Mouse (Mus musculus) C2C12 (cell line): ENCODE data around the gene Tns2. TPM values are rescaled to one million over a fixed set of nuclear protein-coding genes. Genes with fewer than 3 reads are reported as not detected.
A peak's percentile ranks its signal among the peaks of the same experiment; 100 is the strongest.

Experiments
- H3K27me3 ChIP-seq: one replicate; pipeline ENCODE4 v1.6.1; 2011; ENCODE audit not compliant: control insufficient read depth, insufficient read depth, insufficient read length
- H3K36me3 ChIP-seq: one replicate; pipeline ENCODE4 v1.6.1; 2011; ENCODE audit not compliant: control insufficient read depth, insufficient read depth
- H3K4me3 ChIP-seq: one replicate; pipeline ENCODE4 v1.5.1; 2011; ENCODE audit warnings: mild to moderate bottlenecking, control low read depth; ENCODE audit not compliant: poor library complexity, insufficient read depth, severe bottlenecking
- H3K79me2 ChIP-seq: one replicate; pipeline ENCODE4 v1.6.1; 2011; ENCODE audit not compliant: control insufficient read depth, insufficient read depth
- H3K79me3 ChIP-seq: one replicate; pipeline ENCODE4 v1.6.1; 2011; ENCODE audit warnings: low read depth, control low read depth
- H3ac ChIP-seq: one replicate; pipeline ENCODE3; 2011; ENCODE audit warnings: low read depth; ENCODE audit not compliant: control insufficient read depth, insufficient read length
- CEBPB ChIP-seq: IDR thresholded peaks from one replicate; pipeline ENCODE4 v1.6.1; 2011; ENCODE audit warnings: low read depth, mild to moderate bottlenecking, control low read depth, moderate library complexity
- CTCF ChIP-seq: IDR thresholded peaks from one replicate; pipeline ENCODE4 v1.5.1; 2011; ENCODE audit not compliant: control insufficient read depth, insufficient read depth, insufficient read length
- FOSL1 ChIP-seq: IDR thresholded peaks from one replicate; pipeline ENCODE4 v1.8.0; 2011; ENCODE audit warnings: mild to moderate bottlenecking, low read length; ENCODE audit not compliant: poor library complexity, insufficient read depth, severe bottlenecking
- MAX ChIP-seq: IDR thresholded peaks from one replicate; pipeline ENCODE4 v1.6.1; 2011; ENCODE audit warnings: mild to moderate bottlenecking, control low read depth
- MYOD1 ChIP-seq: IDR thresholded peaks from one replicate; pipeline ENCODE4 v1.6.1; 2011; ENCODE audit warnings: low read depth; ENCODE audit not compliant: control insufficient read depth, insufficient read length
- MYOG ChIP-seq: IDR thresholded peaks from one replicate; pipeline ENCODE4 v1.6.1; 2011; ENCODE audit not compliant: control insufficient read depth, insufficient read length; ENCODE audit errors: extremely low read depth
- USF1 ChIP-seq: IDR thresholded peaks from one replicate; pipeline ENCODE4 v1.6.1; 2011; ENCODE audit warnings: low read depth, mild to moderate bottlenecking, control low read depth, moderate library complexity
- polyA plus RNA-seq: library from polyadenylated mRNA; unstranded; fragments of >200 nt; fragmentation: generic; extraction: Trizol; gene quantifications from one replicate; pipeline ENCODE4 v1.2.1, GENCODE M21; 2012; ENCODE audit warnings: missing spikeins

Tns2 gene
- polyA plus RNA-seq, 1 experiment: 67.8 TPM

DNA sequence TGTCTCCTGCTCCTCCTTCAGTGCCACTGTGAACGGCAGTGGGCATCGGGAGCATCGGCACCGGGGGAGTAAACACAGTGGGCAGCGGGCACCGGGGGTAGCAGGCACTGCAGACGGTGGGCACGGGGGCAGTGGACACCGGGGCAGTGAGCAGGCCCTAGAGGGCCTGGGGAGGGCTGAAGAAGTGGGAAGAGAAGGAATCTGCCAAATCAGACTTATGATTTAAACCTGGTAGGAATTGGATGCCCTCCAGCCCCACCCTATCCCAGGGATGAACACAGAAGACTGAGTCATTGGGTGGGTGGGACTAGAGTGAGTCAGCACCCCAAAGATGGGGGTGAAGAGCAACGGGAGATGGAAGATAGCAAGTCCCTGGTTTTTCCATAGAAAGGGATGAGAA lies 45.1 kb downstream of the Tns2 start:
- H3K4me3 ChIP-seq: peak overlapping the region; percentile 50
- peaks cover 39% of the 10 kb centered on the region for H3K79me2 ChIP-seq
- H3ac ChIP-seq: peak overlapping the region; percentile 86
- H3K27me3 ChIP-seq: no peaks in the 10 kb centered on the region
- no peaks in the 10 kb centered on the region for H3K79me3 ChIP-seq
- H3K36me3 ChIP-seq: peaks cover 17% of the 10 kb centered on the region
- TF ChIP-seq MAX (peak; percentile 17), CTCF (no peak), FOSL1 (peak; percentile 96), MYOD1 (no peak)

GRCm38 (mm10) chr15:102146089-102146488 lies 45.9 kb downstream of the Tns2 start:
- Histone ChIP-seq H3K79me3 (no peaks in the 10 kb centered on the region), H3K36me3 (peaks cover 17% of the 10 kb centered on the region), H3K27me3 (no peaks in the 10 kb centered on the region), H3K79me2 (peaks cover 39% of the 10 kb centered on the region), H3K4me3 (no peak overlapping the region), H3ac (peak overlapping the region; percentile 1)
- TF ChIP-seq MAX: no peak
- no peak for TF ChIP-seq MYOD1
- peak; percentile 49 for TF ChIP-seq CEBPB
- TF ChIP-seq MYOG: no peak
- no peak for TF ChIP-seq CTCF
- no peak for TF ChIP-seq USF1

- H3K4me3 ChIP-seq: no peak overlapping the region
- H3K27me3 ChIP-seq: no peaks in the 10 kb centered on the region
- peaks cover 39% of the 10 kb centered on the region for H3K79me2 ChIP-seq
- no peak overlapping the region for H3ac ChIP-seq
- H3K36me3 ChIP-seq: peaks cover 17% of the 10 kb centered on the region
- TF ChIP-seq CTCF (peak; percentile 30), FOSL1 (no peak), MYOG (no peak)
- no peaks in the 10 kb centered on the region for H3K79me3 ChIP-seq
Measured at GRCm38 (mm10) chr15:102146882-102147281, 46.7 kb downstream of the Tns2 start.

DNA sequence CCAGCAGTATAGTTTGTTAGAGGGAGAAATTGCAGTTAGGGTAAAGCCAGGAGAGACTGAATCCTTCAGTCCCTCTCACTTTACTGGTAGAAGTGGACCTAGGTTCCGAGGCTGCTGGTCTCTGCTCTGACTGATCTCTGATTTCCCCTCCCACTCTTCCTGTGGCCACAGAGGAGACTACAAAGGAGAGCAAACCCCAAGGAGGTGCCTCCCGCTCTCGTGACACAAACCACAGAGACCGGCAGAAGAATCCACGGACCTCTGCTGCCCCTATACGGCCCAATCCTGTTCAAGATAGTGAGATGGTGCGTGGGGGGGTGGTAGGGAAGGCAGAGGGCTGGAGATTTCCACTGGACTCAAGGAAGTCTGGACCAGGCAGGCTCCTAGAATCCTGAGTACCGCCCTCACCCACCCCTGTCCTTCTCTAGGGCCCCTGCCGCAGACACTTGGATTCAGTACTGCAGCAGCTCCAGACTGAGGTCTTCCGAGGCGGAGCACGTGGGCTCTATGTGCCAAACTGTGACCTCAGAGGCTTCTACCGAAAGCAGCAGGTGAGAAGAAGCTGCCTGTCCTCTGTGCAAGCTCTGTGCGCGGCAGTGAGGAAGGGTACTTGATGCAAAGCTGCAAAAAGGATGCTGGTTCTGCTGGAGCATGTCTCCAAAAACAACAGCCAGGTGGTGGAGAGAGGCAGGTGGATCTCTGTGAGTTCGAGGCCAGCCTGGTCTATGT lies 47.6 kb downstream of the Tns2 start:
- no peaks in the 10 kb centered on the region for H3K79me3 ChIP-seq
- peak overlapping the region; percentile 12 for H3ac ChIP-seq
- no peak for TF ChIP-seq MYOG
- TF ChIP-seq MAX: no peak
- TF ChIP-seq CTCF: no peak
- no peak for TF ChIP-seq FOSL1
- TF ChIP-seq CEBPB: no peak
- no peak for TF ChIP-seq MYOD1
- no peak for TF ChIP-seq USF1
- H3K27me3 ChIP-seq: no peaks in the 10 kb centered on the region
- H3K4me3 ChIP-seq: no peak overlapping the region
- H3K79me2 ChIP-seq: peaks cover 39% of the 10 kb centered on the region
- peaks cover 17% of the 10 kb centered on the region for H3K36me3 ChIP-seq

DNA sequence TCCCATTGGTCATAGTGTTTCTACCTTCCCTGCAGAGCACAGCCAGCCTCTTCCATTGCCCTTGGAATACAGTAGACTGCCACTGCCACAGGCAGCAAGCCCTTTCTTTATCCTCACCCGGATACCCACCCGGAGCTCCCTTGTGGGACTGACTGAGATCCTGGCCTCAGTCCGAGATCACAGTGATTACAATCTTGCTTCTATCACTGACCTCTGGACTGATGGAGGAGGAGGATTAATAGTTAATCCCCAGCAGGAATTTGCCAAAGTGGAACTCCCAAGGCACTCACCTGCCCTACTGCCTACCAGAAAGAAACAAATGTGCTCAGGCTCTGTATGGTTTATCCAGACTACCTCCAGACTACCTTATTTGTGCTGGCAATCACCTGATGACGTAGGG lies 49.3 kb downstream of the Tns2 start:
- H3K79me3 ChIP-seq: no peaks in the 10 kb centered on the region
- TF ChIP-seq MYOG (no peak), MYOD1 (no peak), CEBPB (no peak), FOSL1 (no peak), CTCF (no peak), MAX (no peak), USF1 (no peak)
- H3K79me2 ChIP-seq: peaks cover 26% of the 10 kb centered on the region
- H3K36me3 ChIP-seq: peaks cover 17% of the 10 kb centered on the region
- H3ac ChIP-seq: no peak overlapping the region
- H3K27me3 ChIP-seq: no peaks in the 10 kb centered on the region
- H3K4me3 ChIP-seq: no peak overlapping the region

GRCm38 (mm10) chr15:102150301-102151135 lies 50.3 kb downstream of the Tns2 start, which contains the start of gene Soat2:
Soat2 (plus strand) TSS chr15:102150526.
- H3K79me3 ChIP-seq: no peaks in the 10 kb centered on the region
- peaks cover 17% of the 10 kb centered on the region for H3K36me3 ChIP-seq
- no peaks in the 10 kb centered on the region for H3K27me3 ChIP-seq
- no peak within 1 kb of the TSS for H3ac ChIP-seq
- no peak within 1 kb of the TSS for H3K4me3 ChIP-seq
- TF ChIP-seq CTCF: no peak
- TF ChIP-seq MYOG: no peak
- no peak for TF ChIP-seq MAX
- TF ChIP-seq USF1: no peak
- TF ChIP-seq MYOD1: no peak
- no peak for TF ChIP-seq CEBPB
- no peak for TF ChIP-seq FOSL1
- H3K79me2 ChIP-seq: peaks cover 20% of the 10 kb centered on the region
